Mouse (Mus musculus): ENCODE data around the gene Rbm38. TPM values are rescaled to one million over a fixed set of nuclear protein-coding genes. Genes with fewer than 3 reads are reported as not detected.
A peak's percentile ranks its signal among the peaks of the same experiment; 100 is the strongest.

The Rbm38 gene
- polyA plus RNA-seq, 1 experiment from 2014 or later: 74.2 TPM

DNA sequence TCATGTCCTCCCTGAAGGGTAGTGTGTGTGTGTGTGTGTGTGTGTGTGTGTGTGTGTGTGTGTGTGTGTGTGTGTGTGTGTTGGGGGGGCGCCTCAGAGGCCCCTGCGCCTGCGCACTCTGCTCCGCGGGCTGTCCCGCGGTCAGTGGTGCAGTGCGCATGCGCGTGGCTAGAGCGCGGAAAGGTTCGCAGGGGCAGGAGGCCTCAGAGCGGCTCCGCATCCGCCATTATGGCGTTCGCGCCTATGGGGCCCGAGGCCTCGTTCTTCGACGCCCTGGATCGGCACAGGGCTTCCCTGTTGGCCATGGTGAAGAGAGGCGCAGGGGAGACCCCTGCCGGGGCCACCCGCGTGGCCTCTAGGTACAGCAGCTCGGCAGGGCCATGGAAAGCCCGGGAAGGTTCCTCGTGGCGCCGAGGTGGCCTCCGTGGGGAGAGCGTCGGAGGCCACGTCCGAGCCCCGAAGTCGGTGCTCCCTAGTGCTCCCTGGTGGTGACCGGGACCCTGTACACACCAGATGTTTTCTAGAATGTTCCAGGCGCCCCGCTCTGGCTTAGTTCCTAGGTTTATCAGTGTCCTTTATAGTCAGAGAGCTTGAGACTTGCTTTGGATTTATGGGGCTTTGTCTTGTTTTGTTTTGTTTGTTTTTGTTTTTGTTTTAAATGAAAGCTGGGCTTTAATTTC lies 40.5 kb upstream of the Rbm38 start:
- no peak for ATAC-seq (ENCODE audit: insufficient read depth, low FRiP score, low TSS enrichment)
- 89% methylated on average over 43 of the region's 43 CpGs for WGBS
- peaks cover 8% of the 10 kb centered on the region; the same call in 1 of the 2 replicates for H3K4me1 ChIP-seq (ENCODE audit: control insufficient read depth, insufficient read depth, low read length)

DNA sequence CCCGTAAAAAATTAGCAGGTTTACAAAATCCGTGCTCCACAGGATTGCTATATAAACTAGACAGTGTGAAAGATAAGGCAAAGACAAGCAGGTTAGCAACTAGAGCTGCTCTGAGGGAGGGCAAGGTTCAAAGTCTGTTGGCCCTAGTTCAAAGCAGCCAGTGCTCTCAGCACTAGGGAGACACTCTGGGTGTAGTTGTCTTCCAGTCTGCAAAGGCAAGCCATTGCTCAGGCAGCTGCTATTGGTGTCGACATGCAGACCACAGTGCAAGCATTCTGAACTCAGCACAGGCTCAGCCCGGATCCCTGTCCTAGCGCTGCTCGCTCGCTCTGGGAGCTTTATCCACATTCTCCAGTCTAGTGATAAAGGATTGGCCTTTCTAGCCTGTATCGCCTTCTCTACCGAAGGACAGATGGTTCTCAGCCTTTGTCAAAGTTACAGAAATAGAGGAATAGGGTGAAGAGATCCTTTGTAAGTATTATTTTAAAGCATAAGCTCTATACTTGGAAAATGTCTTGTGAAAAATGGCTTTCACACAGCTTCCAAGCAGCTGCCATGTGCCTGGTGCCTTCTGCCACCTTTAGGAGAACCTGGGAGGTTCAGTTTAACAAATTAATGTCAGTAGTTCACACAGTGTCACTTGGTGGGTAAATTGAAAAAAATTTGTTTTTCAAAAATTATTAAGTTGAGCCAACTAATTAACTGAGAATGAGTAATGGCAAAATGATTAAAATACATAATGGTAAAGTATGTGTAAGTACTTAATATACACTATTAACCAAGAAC lies 37.3 kb upstream of the Rbm38 start:
- no peak overlapping the region for H3K4me3 ChIP-seq (ENCODE audit: low read depth, low read length)
- H3K36me3 ChIP-seq (ENCODE audit: control insufficient read depth, insufficient read depth, low read length): no peaks in the 10 kb centered on the region
- no peaks in the 10 kb centered on the region for H3K4me1 ChIP-seq (ENCODE audit: control insufficient read depth, insufficient read depth, low read length)
- DNase-seq (ENCODE audit: low spot score) (peak; percentile 7), ATAC-seq (ENCODE audit: insufficient read depth, low FRiP score, low TSS enrichment) (no peak)
- no peak overlapping the region for H3K9ac ChIP-seq (ENCODE audit: low read length)
- H3K27me3 ChIP-seq (ENCODE audit: control insufficient read depth, insufficient read depth, low read length): no peaks in the 10 kb centered on the region
- 79% methylated on average over 9 of the region's 9 CpGs for WGBS
- H3K27ac ChIP-seq (ENCODE audit: low read depth, low read length): no peak overlapping the region
- no peak overlapping the region for H3K4me2 ChIP-seq (ENCODE audit: low read depth)
- H3K9me3 ChIP-seq (ENCODE audit: control insufficient read depth, low read length): no peaks in the 10 kb centered on the region

More for the DNA sequence above, 40.5 kb upstream of the Rbm38 start:
- no peak overlapping the region for H3K27ac ChIP-seq (ENCODE audit: low read depth, low read length)
- H3K27me3 ChIP-seq (ENCODE audit: control insufficient read depth, insufficient read depth, low read length): no peaks in the 10 kb centered on the region
- no peak for DNase-seq (ENCODE audit: low spot score)
- H3K4me2 ChIP-seq (ENCODE audit: low read depth): no peak overlapping the region
- no peak overlapping the region for H3K4me3 ChIP-seq (ENCODE audit: low read depth, low read length)
- no peak overlapping the region for H3K9ac ChIP-seq (ENCODE audit: low read length)
- H3K9me3 ChIP-seq (ENCODE audit: control insufficient read depth, low read length): no peaks in the 10 kb centered on the region
- no peaks in the 10 kb centered on the region for H3K36me3 ChIP-seq (ENCODE audit: control insufficient read depth, insufficient read depth, low read length)

GRCm38 (mm10) chr2:172990161-172990560 lies 30.1 kb upstream of the Rbm38 start:
- no peaks in the 10 kb centered on the region for H3K4me1 ChIP-seq (ENCODE audit: control insufficient read depth, insufficient read depth, low read length)
- H3K27ac ChIP-seq (ENCODE audit: low read depth, low read length): no peak overlapping the region
- H3K4me3 ChIP-seq (ENCODE audit: low read depth, low read length): no peak overlapping the region
- no peak for DNase-seq (ENCODE audit: low spot score)
- H3K9ac ChIP-seq (ENCODE audit: low read length): no peak overlapping the region
- no peak overlapping the region for H3K4me2 ChIP-seq (ENCODE audit: low read depth)
- no peaks in the 10 kb centered on the region for H3K36me3 ChIP-seq (ENCODE audit: control insufficient read depth, insufficient read depth, low read length)
- 89% methylated on average over 6 of the region's 6 CpGs for WGBS
- no peaks in the 10 kb centered on the region for H3K27me3 ChIP-seq (ENCODE audit: control insufficient read depth, insufficient read depth, low read length)
- H3K9me3 ChIP-seq (ENCODE audit: control insufficient read depth, low read length): no peaks in the 10 kb centered on the region
- ATAC-seq (ENCODE audit: insufficient read depth, low FRiP score, low TSS enrichment): no peak

DNA sequence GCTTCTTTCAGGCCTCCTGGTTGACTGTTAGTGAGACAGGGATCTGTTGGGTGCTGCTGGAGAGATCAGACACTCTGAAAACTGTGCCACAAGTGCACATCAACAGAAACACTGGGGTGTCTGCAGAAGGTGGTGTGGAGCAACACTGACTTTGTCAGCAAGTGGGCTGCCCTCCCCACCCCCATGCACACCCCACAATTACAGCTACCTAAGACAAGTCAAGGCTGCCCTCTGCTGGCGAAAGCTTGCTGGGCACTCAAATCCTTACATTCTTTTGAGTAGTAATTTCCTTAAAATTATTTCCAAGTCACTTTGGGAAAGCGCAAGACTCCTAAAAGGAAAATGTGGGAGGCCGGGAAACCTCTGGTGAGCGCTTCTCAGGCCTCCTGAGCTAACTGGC lies 24.1 kb upstream of the Rbm38 start:
- no peak overlapping the region for H3K27ac ChIP-seq (ENCODE audit: low read depth, low read length)
- DNase-seq (ENCODE audit: low spot score) (peak; percentile 80), ATAC-seq (ENCODE audit: insufficient read depth, low FRiP score, low TSS enrichment) (no peak)
- H3K4me2 ChIP-seq (ENCODE audit: low read depth): no peak overlapping the region
- H3K4me3 ChIP-seq (ENCODE audit: low read depth, low read length): no peak overlapping the region
- H3K9ac ChIP-seq (ENCODE audit: low read length): no peak overlapping the region
- no peaks in the 10 kb centered on the region for H3K27me3 ChIP-seq (ENCODE audit: control insufficient read depth, insufficient read depth, low read length)
- 17% methylated on average over 4 of the region's 4 CpGs for WGBS
- no peaks in the 10 kb centered on the region for H3K36me3 ChIP-seq (ENCODE audit: control insufficient read depth, insufficient read depth, low read length)
- peaks cover 6% of the 10 kb centered on the region for H3K4me1 ChIP-seq (ENCODE audit: control insufficient read depth, insufficient read depth, low read length)
- H3K9me3 ChIP-seq (ENCODE audit: control insufficient read depth, low read length): no peaks in the 10 kb centered on the region

- no peaks in the 10 kb centered on the region for H3K9me3 ChIP-seq (ENCODE audit: control insufficient read depth, low read length)
- peaks cover 12% of the 10 kb centered on the region for H3K4me1 ChIP-seq (ENCODE audit: control insufficient read depth, insufficient read depth, low read length)
- no peaks in the 10 kb centered on the region for H3K27me3 ChIP-seq (ENCODE audit: control insufficient read depth, insufficient read depth, low read length)
- no peak overlapping the region for H3K4me3 ChIP-seq (ENCODE audit: low read depth, low read length)
- H3K27ac ChIP-seq (ENCODE audit: low read depth, low read length): no peak overlapping the region
- DNase-seq (ENCODE audit: low spot score): no peak
- H3K9ac ChIP-seq (ENCODE audit: low read length): no peak overlapping the region
- WGBS: 75% methylated on average over 11 of the region's 11 CpGs
- ATAC-seq (ENCODE audit: insufficient read depth, low FRiP score, low TSS enrichment): no peak
- peaks cover 2% of the 10 kb centered on the region; the same call in 1 of the 2 replicates for H3K36me3 ChIP-seq (ENCODE audit: control insufficient read depth, insufficient read depth, low read length)
- no peak overlapping the region for H3K4me2 ChIP-seq (ENCODE audit: low read depth)
Observed at GRCm38 (mm10) chr2:172997748-172998147, 22.6 kb upstream of the Rbm38 start.

GRCm38 (mm10) chr2:172998478-172998877 lies 21.8 kb upstream of the Rbm38 start:
- H3K36me3 ChIP-seq (ENCODE audit: control insufficient read depth, insufficient read depth, low read length): peaks cover 4% of the 10 kb centered on the region
- H3K4me2 ChIP-seq (ENCODE audit: low read depth): no peak overlapping the region
- ATAC-seq (ENCODE audit: insufficient read depth, low FRiP score, low TSS enrichment): no peak
- WGBS: 67% methylated on average over 7 of the region's 7 CpGs
- H3K4me3 ChIP-seq (ENCODE audit: low read depth, low read length): no peak overlapping the region
- H3K9me3 ChIP-seq (ENCODE audit: control insufficient read depth, low read length): no peaks in the 10 kb centered on the region
- H3K27ac ChIP-seq (ENCODE audit: low read depth, low read length): no peak overlapping the region
- no peaks in the 10 kb centered on the region for H3K27me3 ChIP-seq (ENCODE audit: control insufficient read depth, insufficient read depth, low read length)
- peaks cover 12% of the 10 kb centered on the region for H3K4me1 ChIP-seq (ENCODE audit: control insufficient read depth, insufficient read depth, low read length)
- H3K9ac ChIP-seq (ENCODE audit: low read length): no peak overlapping the region
- DNase-seq (ENCODE audit: low spot score): no peak

DNA sequence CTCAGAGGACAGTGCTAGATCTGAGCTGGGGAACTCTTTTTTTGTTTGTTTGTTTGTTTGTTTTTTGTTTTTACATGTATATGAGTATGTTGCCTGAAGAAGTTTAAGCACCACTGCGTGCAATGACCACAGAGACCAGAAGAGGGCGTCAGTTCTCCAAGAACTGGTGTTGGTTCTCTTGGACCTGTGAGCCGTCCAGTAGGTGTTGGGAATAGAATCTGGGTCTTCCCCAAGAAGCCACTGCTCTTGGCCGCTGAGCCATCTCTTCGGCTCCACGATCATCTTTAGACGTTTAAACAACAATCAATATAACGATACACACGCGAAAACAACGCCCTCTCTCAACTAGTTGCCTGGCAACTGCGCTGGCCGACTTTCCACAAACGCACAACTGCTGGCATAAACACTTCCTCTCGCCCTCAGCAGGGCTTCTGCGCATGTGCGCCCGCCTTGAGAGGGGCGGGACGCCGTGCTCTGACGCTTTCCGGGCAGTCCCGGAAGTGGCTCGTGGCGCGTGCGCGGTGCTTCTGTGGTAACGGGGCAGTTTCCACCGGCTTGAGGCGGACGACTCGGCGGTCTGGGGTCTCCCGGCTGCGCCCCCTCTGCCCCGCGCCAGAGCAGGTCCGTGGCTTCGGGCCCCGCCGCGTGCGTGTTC lies 20.5 kb upstream of the Rbm38 start, which contains the start of gene Rae1:
Gene Rae1, plus strand, starts transcription at position 488 of the 655 bp plus-strand sequence.
- Histone ChIP-seq H3K27me3 (ENCODE audit: control insufficient read depth, insufficient read depth, low read length) (no peaks in the 10 kb centered on the region), H3K36me3 (ENCODE audit: control insufficient read depth, insufficient read depth, low read length) (peaks cover 11% of the 10 kb centered on the region), H3K9me3 (ENCODE audit: control insufficient read depth, low read length) (no peaks in the 10 kb centered on the region), H3K4me1 (ENCODE audit: control insufficient read depth, insufficient read depth, low read length) (peaks cover 12% of the 10 kb centered on the region), H3K27ac (ENCODE audit: low read depth, low read length) (peak within 1 kb of the TSS; percentile 87), H3K9ac (ENCODE audit: low read length) (peak within 1 kb of the TSS; percentile 95), H3K4me2 (ENCODE audit: low read depth) (peak within 1 kb of the TSS; percentile 62), H3K4me3 (ENCODE audit: low read depth, low read length) (peak within 1 kb of the TSS; percentile 97)
- WGBS: under 1% methylated on average over 41 of the region's 45 CpGs
- DNase-seq (ENCODE audit: low spot score) (peak; percentile 100), ATAC-seq (ENCODE audit: insufficient read depth, low FRiP score, low TSS enrichment) (peak; percentile 93)

DNA sequence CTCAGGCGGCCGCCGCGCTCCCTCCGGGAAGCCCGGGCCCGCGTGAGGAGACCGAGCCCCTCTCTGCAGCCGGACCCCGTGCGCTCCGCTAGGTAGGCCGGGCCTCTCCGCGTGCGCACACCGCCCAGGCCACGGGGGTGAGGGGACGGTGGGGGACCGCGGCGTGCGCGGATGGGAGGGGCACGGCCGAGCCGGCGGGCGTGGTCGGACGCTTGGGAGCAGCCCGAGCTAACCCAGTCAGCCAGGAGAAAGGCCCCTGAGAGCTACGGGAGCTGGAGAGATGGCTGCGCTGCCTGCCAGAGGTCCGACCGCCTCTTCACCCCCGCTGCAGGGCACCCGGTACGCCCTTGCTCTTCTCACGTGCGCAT lies 20.0 kb upstream of the Rbm38 start:
- Histone ChIP-seq H3K4me2 (ENCODE audit: low read depth) (peak overlapping the region; percentile 62), H3K9me3 (ENCODE audit: control insufficient read depth, low read length) (no peaks in the 10 kb centered on the region), H3K4me1 (ENCODE audit: control insufficient read depth, insufficient read depth, low read length) (peaks cover 12% of the 10 kb centered on the region), H3K9ac (ENCODE audit: low read length) (peak overlapping the region; percentile 95), H3K27me3 (ENCODE audit: control insufficient read depth, insufficient read depth, low read length) (no peaks in the 10 kb centered on the region), H3K4me3 (ENCODE audit: low read depth, low read length) (peak overlapping the region; percentile 97), H3K27ac (ENCODE audit: low read depth, low read length) (peak overlapping the region; percentile 87), H3K36me3 (ENCODE audit: control insufficient read depth, insufficient read depth, low read length) (peaks cover 15% of the 10 kb centered on the region)
- ATAC-seq (ENCODE audit: insufficient read depth, low FRiP score, low TSS enrichment) (peak; percentile 88), DNase-seq (ENCODE audit: low spot score) (no peak)
- under 1% methylated on average over 40 of the region's 42 CpGs for WGBS

Measured in neural tube, embryonic 11.5 days (tissue).